Mouse (Mus musculus) heart, adult 2 months (tissue): ENCODE data around the gene Arl5c. TPM values are rescaled to one million over a fixed set of nuclear protein-coding genes. Genes with fewer than 3 reads are reported as not detected.

Experiments used
- DNase-seq, 2 experiments: peaks; one replicate each; pipeline ENCODE4 v3.0.0; 2021
- H3K27ac ChIP-seq: fragments of 200-600 bp; 2 replicates; pipeline ENCODE4 v1.8.1; 2022
- H3K27me3 ChIP-seq: fragments of 200-500 bp; 2 replicates; pipeline ENCODE4 v1.6.1; 2012; ENCODE audit warnings: mild to moderate bottlenecking, low read length, inconsistent platforms, mixed read lengths; ENCODE audit not compliant: control insufficient read depth, insufficient read depth
- H3K36me3 ChIP-seq: fragments of 200-500 bp; 2 replicates; pipeline ENCODE4 v1.6.1; 2012; ENCODE audit warnings: low read length, inconsistent platforms; ENCODE audit not compliant: control insufficient read depth, insufficient read depth
- H3K4me1 ChIP-seq: fragments of 200-500 bp; 2 replicates; pipeline ENCODE4 v1.6.1; 2011; ENCODE audit warnings: low read length; ENCODE audit not compliant: control insufficient read depth, insufficient read depth
- H3K4me3 ChIP-seq: fragments of 200-600 bp; 2 replicates; pipeline ENCODE4 v1.8.1; 2022
- H3K79me2 ChIP-seq: fragments of 200-500 bp; replicated peaks from 2 replicates; pipeline ENCODE4 v1.6.1; 2012; ENCODE audit warnings: mild to moderate bottlenecking, inconsistent platforms, low read length, moderate library complexity, mixed read lengths; ENCODE audit not compliant: control insufficient read depth, insufficient read depth
- H3K9ac ChIP-seq: fragments of 200-500 bp; 2 replicates; pipeline ENCODE4 v1.6.1; 2012; ENCODE audit warnings: low read depth, mild to moderate bottlenecking, control low read depth, inconsistent platforms, low read length, mixed read lengths
- CTCF ChIP-seq: fragments of 200-600 bp; IDR thresholded peaks from 2 replicates; pipeline ENCODE4 v1.8.1; 2022; ENCODE audit warnings: antibody characterized with exemption, mild to moderate bottlenecking, moderate library complexity
- EP300 ChIP-seq: fragments of 200-500 bp; IDR thresholded peaks from 2 replicates; pipeline ENCODE4 v1.6.1; 2011; ENCODE audit warnings: low read depth, low read length, control low read depth; ENCODE audit not compliant: insufficient read depth
- POLR2A ChIP-seq: fragments of 200-500 bp; IDR thresholded peaks from 2 replicates; pipeline ENCODE4 v1.6.1; 2011; ENCODE audit warnings: mild to moderate bottlenecking, low read depth, low read length, control low read depth; ENCODE audit not compliant: insufficient read depth
- WGBS: fragments of 180-500 bp; shearing (Covaris S2); methylation state at CpG from one replicate; pipeline ENCODE4 v1.1.7; 2018; 5-methylcytosine and 5-hydroxymethylcytosine counted together
- intact Hi-C: fragments of 180-260 bp; cut with DNase I; formaldehyde crosslinking; loops from one replicate; pipeline ENCODE4 v1.15.1; 2025
- polyA plus RNA-seq: library from polyadenylated mRNA; depleted of rRNA; stranded (reverse); fragments of >200 nt; gene quantifications from 2 replicates; pipeline ENCODE4 v1.2.3, GENCODE M21; 2012
- total RNA-seq, 2 experiments: library from RNA; stranded (reverse); gene quantifications; 2 replicates each; pipeline ENCODE4 v1.2.3; 2021

Arl5c gene
- total and polyA plus RNA-seq, 3 experiments = 0.66 to 2.8 (median 0.70) TPM

DNA sequence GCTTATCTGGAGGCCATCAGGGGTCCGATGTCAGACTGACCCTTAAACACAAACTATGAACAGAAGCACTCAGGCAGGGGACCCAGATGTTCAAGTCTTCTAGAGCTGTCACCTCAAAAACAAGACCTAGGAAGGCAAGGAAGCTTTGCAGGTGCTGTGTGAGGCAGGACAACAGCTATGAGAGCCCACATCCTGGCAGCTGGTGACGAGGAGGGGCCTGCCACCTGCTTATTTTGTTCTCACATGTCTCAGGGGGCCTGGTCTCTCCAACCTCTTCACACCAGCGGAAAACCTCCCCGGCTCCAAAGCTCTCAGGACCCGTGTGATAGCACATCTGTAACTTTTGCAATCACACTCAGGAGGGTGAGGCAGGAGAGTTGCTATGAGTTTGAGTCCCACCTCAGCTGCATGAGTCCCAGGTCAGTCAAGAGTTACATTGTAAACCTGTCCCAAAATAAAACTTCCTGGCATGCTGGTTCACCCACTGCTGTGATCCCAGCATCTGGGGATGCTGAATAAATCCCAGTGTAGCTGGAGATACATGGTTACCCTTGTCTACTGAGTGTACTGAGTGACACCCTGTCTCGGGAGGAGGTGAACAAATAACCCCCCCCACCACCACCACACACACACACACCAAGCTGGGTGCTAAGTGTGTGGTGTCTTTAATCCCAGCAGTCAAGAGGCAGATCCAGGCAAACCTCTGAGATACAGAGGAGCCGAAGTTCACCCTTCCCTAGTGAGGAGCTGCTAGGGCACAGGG, 4.6 kb upstream of the Arl5c start:
- Histone ChIP-seq H3K79me2 (no peaks in the 10 kb centered on the region), H3K36me3 (no peaks in the 10 kb centered on the region), H3K4me1 (peaks cover 3% of the 10 kb centered on the region), H3K27me3 (no peaks in the 10 kb centered on the region), H3K27ac (no peak overlapping the region), H3K4me3 (no peak overlapping the region), H3K9ac (no peak overlapping the region)
- DNase-seq = peak in 1 of 2 experiments; percentile 44
- 33% methylated on average over 7 of the region's 7 CpGs for WGBS
- intact Hi-C loops = no loop called here
- no peak for TF ChIP-seq CTCF
- TF ChIP-seq POLR2A = no peak
- no peak for TF ChIP-seq EP300

DNA sequence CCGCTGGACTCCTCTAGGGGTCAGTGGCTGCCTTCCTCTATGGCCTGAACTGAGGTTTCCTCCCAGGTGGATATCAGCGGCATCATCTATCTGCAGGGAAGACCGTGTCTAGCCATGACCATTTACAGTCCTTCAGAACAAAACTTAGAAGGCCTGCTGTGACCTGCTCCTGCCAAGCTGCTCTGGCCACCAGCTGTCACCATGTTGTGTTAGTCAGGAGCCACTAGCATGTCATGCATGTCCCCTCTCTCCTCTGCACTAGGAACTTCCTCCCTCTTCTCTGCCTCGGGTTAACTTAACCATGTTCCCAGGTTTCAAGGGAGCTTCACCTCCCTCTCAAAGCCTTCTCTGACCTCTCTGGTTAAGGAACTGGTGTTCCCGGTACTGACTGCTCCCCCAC, 3.8 kb upstream of the Arl5c start:
- DNase-seq = no peak
- no peak overlapping the region for H3K9ac ChIP-seq
- H3K4me1 ChIP-seq = peaks cover 1% of the 10 kb centered on the region; the same call in 1 of the 2 replicates
- no peak overlapping the region for H3K27ac ChIP-seq
- H3K4me3 ChIP-seq = no peak overlapping the region
- whole genome bisulfite sequencing = 49% methylated on average over 5 of the region's 5 CpGs
- H3K36me3 ChIP-seq = no peaks in the 10 kb centered on the region
- H3K27me3 ChIP-seq = no peaks in the 10 kb centered on the region
- no peaks in the 10 kb centered on the region for H3K79me2 ChIP-seq
- intact Hi-C loops = no loop called here
- TF ChIP-seq POLR2A (0 out of 2 replicates have a peak, but pooled peaks have one; percentile 16), CTCF (no peak)

DNA sequence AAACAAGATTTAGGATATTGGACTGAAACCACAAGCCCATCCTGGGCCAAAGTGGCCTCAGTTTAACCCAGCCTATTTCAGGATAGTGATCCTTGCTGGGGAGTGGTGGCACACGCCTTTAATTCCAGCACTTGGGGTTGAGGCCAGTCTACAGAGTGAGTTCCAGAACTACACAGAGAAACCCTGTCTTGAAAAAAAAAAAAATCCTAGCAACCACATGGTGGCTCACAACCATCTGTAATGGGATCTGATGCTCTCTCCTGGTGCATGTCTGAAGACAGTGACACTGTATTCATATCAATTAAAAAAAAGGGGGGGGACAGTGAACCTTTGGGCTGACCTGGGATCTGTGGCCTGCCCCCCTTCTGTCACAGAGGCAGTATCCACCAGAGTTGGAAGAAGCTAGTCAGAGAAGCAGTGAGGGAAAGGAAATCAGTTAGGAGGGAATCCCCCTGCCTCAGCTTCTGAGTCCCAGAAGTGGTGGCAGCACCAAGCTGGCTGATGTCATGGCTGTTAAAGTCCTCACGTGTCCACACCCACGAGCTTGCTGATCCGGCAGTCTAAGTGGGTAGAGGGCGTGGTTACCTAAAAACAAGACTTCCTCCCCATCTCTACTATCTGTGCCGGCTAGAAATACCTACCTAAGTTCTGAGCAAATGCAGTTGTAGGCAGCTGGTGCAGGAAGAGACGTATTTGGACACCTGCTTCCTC, 3.1 kb upstream of the Arl5c start:
- Histone ChIP-seq H3K27ac (no peak overlapping the region), H3K4me1 (peaks cover 4% of the 10 kb centered on the region), H3K4me3 (no peak overlapping the region), H3K9ac (no peak overlapping the region), H3K79me2 (no peaks in the 10 kb centered on the region), H3K27me3 (no peaks in the 10 kb centered on the region), H3K36me3 (no peaks in the 10 kb centered on the region)
- DNase-seq = no peak
- WGBS = 40% methylated on average over 7 of the region's 7 CpGs
- TF ChIP-seq EP300 (no peak), CTCF (no peak), POLR2A (no peak)
- intact Hi-C loops = no loop called here

DNA sequence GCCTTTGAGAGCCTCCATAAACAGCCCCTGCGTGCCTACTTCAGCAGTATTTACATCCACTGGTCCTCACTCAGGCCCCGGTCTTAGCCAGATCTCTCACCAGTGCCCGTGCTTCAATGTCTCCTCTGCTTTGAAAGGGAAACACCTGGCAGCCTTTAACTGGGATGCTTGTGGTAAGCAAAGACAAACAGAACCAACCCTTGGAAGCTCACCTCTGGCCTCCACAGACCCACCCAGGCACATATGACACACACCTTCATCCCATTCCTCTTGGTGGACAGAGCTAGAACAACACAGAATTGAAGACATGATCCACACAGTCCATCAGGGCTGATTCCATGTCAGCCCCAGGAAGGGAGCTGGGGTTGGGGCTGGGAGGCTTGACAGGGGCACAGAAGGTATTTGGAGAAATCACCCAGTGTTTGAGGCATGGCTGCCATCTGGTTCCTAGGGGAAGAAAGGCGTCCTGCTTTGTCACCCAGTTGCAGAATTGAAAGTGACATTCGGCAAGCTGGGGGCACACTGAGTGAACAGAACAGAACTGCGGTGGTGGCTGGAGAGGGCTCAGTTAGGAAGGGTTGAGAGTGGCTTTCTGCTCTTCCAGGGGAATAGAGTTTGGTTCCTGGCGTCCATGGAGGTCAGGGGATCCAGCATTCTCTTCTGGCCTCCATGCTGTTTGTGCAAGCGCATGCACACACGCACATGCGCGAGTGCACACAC, 2.3 kb upstream of the Arl5c start:
- Histone ChIP-seq H3K36me3 (no peaks in the 10 kb centered on the region), H3K4me1 (peaks cover 4% of the 10 kb centered on the region), H3K27me3 (no peaks in the 10 kb centered on the region), H3K4me3 (no peak overlapping the region), H3K27ac (no peak overlapping the region), H3K9ac (no peak overlapping the region), H3K79me2 (no peaks in the 10 kb centered on the region)
- 88% methylated on average over 11 of the region's 11 CpGs for WGBS
- intact Hi-C loops = no loop called here
- TF ChIP-seq POLR2A (no peak), CTCF (no peak), EP300 (no peak)
- DNase-seq = no peak

DNA sequence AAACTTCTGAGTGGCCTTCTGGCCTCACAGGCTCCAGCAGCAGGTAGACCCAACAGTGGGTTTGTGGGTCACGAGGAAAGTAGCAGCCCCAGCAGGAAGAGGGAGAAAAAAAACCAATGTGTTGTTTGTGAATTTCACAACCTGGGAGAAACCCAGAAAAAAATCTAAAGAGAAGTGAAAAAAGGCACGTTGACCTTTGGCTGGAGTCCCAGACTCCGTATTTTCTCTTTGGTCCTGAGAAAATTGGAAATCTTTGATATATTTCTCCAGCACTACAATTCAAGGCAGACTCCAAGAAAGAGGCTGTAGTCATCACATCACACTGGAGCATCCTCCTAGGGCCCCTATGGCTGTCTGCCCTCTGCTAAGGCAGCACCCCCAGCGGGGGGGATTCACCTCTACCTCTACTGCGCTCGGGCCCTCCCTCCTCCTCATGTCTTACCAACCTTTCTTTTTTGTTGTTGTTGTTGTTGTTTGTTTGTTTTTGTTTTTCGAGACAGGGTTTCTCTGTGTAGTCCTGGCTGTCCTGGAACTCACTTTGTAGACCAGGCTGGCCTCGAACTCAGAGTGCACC, 1.5 kb upstream of the Arl5c start:
- Histone ChIP-seq H3K9ac (no peak overlapping the region), H3K27me3 (no peaks in the 10 kb centered on the region), H3K4me3 (no peak overlapping the region), H3K4me1 (peaks cover 4% of the 10 kb centered on the region), H3K36me3 (no peaks in the 10 kb centered on the region), H3K27ac (no peak overlapping the region), H3K79me2 (no peaks in the 10 kb centered on the region)
- intact Hi-C loops = no loop called here
- DNase-seq = no peak
- 83% methylated on average over 8 of the region's 8 CpGs for WGBS
- TF ChIP-seq POLR2A = no peak
- no peak for TF ChIP-seq EP300
- no peak for TF ChIP-seq CTCF
